Mouse (Mus musculus): Measurements from ENCODE around the gene Rhov.

DNA sequence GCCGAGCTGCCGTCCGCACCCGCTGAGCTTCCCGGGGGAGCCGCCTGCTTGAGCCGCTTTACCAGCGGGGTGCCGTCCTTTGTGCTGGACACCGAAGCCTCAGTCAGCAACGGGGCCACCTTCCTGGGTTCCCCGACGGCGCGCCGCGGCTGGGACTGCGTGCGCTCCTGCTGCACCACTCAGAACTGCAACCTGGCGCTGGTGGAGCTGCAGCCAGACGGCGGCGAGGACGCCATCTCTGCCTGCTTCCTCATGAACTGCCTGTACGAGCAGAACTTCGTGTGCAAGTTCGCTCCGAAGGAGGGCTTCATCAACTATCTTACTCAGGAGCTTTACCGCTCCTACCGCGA is 33.2 kb downstream of the Rhov start:
- TF ChIP-seq CTCF (IDR thresholded peaks at IDR 0.05; ENCODE audit: control insufficient read depth, insufficient read depth, insufficient read length): no peak
- TF ChIP-seq USF1 (IDR thresholded peaks at IDR 0.05; ENCODE audit: low read depth): no peak
- no peak for TF ChIP-seq MYOD1 (IDR thresholded peaks at IDR 0.05; ENCODE audit: control insufficient read depth, insufficient read length, low read depth)
- TF ChIP-seq MAX (IDR thresholded peaks at IDR 0.05): no peak
